ENCODE assay signal across 13 mouse cellular contexts in the genomic region with DNA sequence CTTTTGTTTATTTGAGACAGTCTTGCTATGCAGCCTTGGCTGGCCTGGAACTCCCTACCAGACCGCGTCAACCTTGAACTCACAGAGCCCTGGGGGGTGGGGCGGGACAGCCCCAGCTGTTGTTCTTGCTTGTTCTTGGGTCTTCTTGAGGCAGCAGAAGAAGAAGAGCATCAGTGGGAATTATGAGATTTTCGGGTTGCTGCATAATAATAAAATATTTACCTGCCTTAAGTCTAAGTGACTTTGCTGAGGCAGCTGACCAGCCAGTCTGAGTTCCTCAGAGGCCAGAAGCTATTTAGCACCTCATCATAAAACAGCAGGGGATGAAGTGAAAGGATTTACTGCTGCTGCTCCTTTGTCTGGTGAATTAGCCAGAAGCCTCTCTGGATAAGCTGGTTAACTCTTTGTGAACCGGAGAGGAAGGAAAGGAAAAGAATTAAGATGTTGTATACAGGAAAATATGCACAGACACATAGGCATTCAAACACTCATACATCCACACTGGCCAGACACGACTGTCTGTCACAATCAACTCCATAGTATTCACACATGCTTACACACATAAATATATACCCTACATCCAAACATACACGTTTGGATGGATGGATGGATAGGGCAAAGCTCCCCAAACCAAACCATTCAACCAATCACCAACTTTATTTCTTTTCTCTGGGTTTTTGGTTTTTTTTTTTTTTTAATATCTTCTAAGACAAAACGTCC. TPM values are rescaled to one million over a fixed set of nuclear protein-coding genes. Genes with fewer than 3 reads are reported as not detected.
A peak's percentile ranks its signal among the peaks of the same experiment; 100 is the strongest.
DNase-seq lines count a peak whose midpoint lies in the region; ATAC-seq and TF ChIP-seq lines count a peak whose summit lies in the region.
"Had no signal": no experiment of that assay in that cellular context is flagged by ENCODE, and none has a peak within 500 bp of the region (broad histone marks: within the 10 kb centered on the region; RNA-seq: fewer than 3 reads in every experiment).

No protein-coding gene starts in this region.

- H3K4me3 ChIP-seq in lung, postnatal 0 days (ENCODE audit: low read depth, low read length): no peak overlapping the region
- H3K4me3 ChIP-seq in limb, embryonic 12.5 days (replicated peaks): no peak overlapping the region
- H3K4me3 ChIP-seq in neural tube, embryonic 14.5 days (ENCODE audit: low read depth, low read length): no peak overlapping the region
- H3K4me3 ChIP-seq: embryonic facial prominence, embryonic 13.5 days; heart, embryonic 13.5 days had no signal

- no peak for ATAC-seq in lung, postnatal 0 days
- peak; percentile 73; the same call in 1 of the 2 replicates for ATAC-seq in limb, embryonic 12.5 days (ENCODE audit: insufficient number of reproducible peaks, insufficient read depth, low FRiP score, low TSS enrichment, low read depth)
- peak; percentile 76 for ATAC-seq in neural tube, embryonic 14.5 days (ENCODE audit: low read depth)
- no peak for ATAC-seq in megakaryocyte, adult 5-6 weeks (ENCODE audit: poor library complexity, severe bottlenecking)
- ATAC-seq: inflammation-experienced regulatory T-cells, adult 6 months had no signal

- no peak for TF ChIP-seq CTCF in lung, postnatal 0 days (IDR thresholded peaks at IDR 0.05)

- no peak overlapping the region for H3K4me2 ChIP-seq in lung, postnatal 0 days (replicated peaks; ENCODE audit: low read depth, low read length)
- H3K4me2 ChIP-seq in limb, embryonic 12.5 days: no peak overlapping the region
- no peak overlapping the region for H3K4me2 ChIP-seq in neural tube, embryonic 14.5 days (ENCODE audit: low read depth, low read length)
- H3K4me2 ChIP-seq: embryonic facial prominence, embryonic 13.5 days; heart, embryonic 13.5 days had no signal

- no peaks in the 10 kb centered on the region for H3K27me3 ChIP-seq in lung, postnatal 0 days (replicated peaks; ENCODE audit: insufficient read depth, low read length)
- H3K27me3 ChIP-seq in limb, embryonic 12.5 days: peaks cover 8% of the 10 kb centered on the region
- H3K27me3 ChIP-seq in neural tube, embryonic 14.5 days (ENCODE audit: control insufficient read depth, insufficient read depth, low read length): no peaks in the 10 kb centered on the region
- H3K27me3 ChIP-seq: embryonic facial prominence, embryonic 13.5 days; heart, embryonic 13.5 days had no signal

- no peak overlapping the region for H3K9ac ChIP-seq in lung, postnatal 0 days (replicated peaks; ENCODE audit: low read depth)
- H3K9ac ChIP-seq in limb, embryonic 12.5 days (replicated peaks): no peak overlapping the region
- H3K9ac ChIP-seq in neural tube, embryonic 14.5 days (replicated peaks; ENCODE audit: low read depth, low read length): no peak overlapping the region
- H3K9ac ChIP-seq: embryonic facial prominence, embryonic 13.5 days; heart, embryonic 13.5 days had no signal

- H3K36me3 ChIP-seq in lung, postnatal 0 days (ENCODE audit: insufficient read depth, low read length): no peaks in the 10 kb centered on the region
- peaks cover 9% of the 10 kb centered on the region; the same call in 1 of the 2 replicates for H3K36me3 ChIP-seq in limb, embryonic 12.5 days
- H3K36me3 ChIP-seq in neural tube, embryonic 14.5 days (ENCODE audit: control insufficient read depth, insufficient read depth, low read length): no peaks in the 10 kb centered on the region

- peak; percentile 23 for DNase-seq in lung, postnatal 0 days (ENCODE audit: low spot score)
- no peak for DNase-seq in lung, postnatal 14 days
- peak; percentile 76 for DNase-seq in embryo, embryonic 10.5 days (ENCODE audit: low spot score)
- no peak for DNase-seq in adrenal gland, adult 8-10 months
- DNase-seq in layer of hippocampus, postnatal 25 days (ENCODE audit: extremely low spot score in 1 of 2, low spot score in 1 of 2): no peak
- DNase-seq: lung, adult 18-20 months had no signal

- no peak overlapping the region for H3K27ac ChIP-seq in lung, postnatal 0 days (ENCODE audit: low read length)
- H3K27ac ChIP-seq in limb, embryonic 12.5 days: no peak overlapping the region
- no peak overlapping the region for H3K27ac ChIP-seq in neural tube, embryonic 14.5 days (ENCODE audit: low read depth, low read length)
- H3K27ac ChIP-seq: embryonic facial prominence, embryonic 13.5 days; heart, embryonic 13.5 days; stomach, postnatal 0 days had no signal

- H3K9me3 ChIP-seq in lung, postnatal 0 days (ENCODE audit: low read length): no peaks in the 10 kb centered on the region
- H3K9me3 ChIP-seq in limb, embryonic 12.5 days: no peaks in the 10 kb centered on the region
- H3K9me3 ChIP-seq in neural tube, embryonic 14.5 days (ENCODE audit: control insufficient read depth, low read length): no peaks in the 10 kb centered on the region
- H3K9me3 ChIP-seq: embryonic facial prominence, embryonic 13.5 days; heart, embryonic 13.5 days had no signal

- TF ChIP-seq EP300 in lung, postnatal 0 days (IDR thresholded peaks at IDR 0.05): no peak

- H3K4me1 ChIP-seq in lung, postnatal 0 days (ENCODE audit: insufficient read depth, low read depth, low read length): no peaks in the 10 kb centered on the region
- H3K4me1 ChIP-seq in limb, embryonic 12.5 days (replicated peaks): peaks cover 6% of the 10 kb centered on the region
- 0 out of 2 replicates have a peak, but pooled peaks cover 1% of the 10 kb centered on the region for H3K4me1 ChIP-seq in neural tube, embryonic 14.5 days (ENCODE audit: control insufficient read depth, insufficient read depth, low read length)
- H3K4me1 ChIP-seq: embryonic facial prominence, embryonic 13.5 days had no signal

- WGBS in lung, postnatal 0 days: 27% methylated on average over 8 of the region's 8 CpGs
- 6% methylated on average over 8 of the region's 8 CpGs for WGBS in limb, embryonic 12.5 days
- 2% methylated on average over 8 of the region's 8 CpGs for WGBS in neural tube, embryonic 14.5 days

RNA-seq across cellular contexts. Expression of a gene that starts 6.4 kb away (rescaled TPM):
- 46.0 and 48.8 TPM in 2 replicates for polyA plus RNA-seq in lung, postnatal 0 days (2015; fragmentation: Nextera tagmentation; extraction: Ambion mirVana)
- polyA plus RNA-seq in limb, embryonic 12.5 days (2016; fragmentation: Nextera tagmentation; extraction: Ambion mirVana): 44.7 and 45.9 TPM in 2 replicates
- 56.6 and 56.8 TPM in 2 replicates for polyA plus RNA-seq in neural tube, embryonic 14.5 days (2014; fragmentation: Nextera tagmentation; extraction: Ambion mirVana)
- 10 to 100 TPM; 17.3 to 26.2 (median 21.9) TPM for total RNA-seq in adrenal gland, adult 8-10 months (2022)
- 21.2 and 22.9 TPM in 2 replicates for total RNA-seq in megakaryocyte, adult 5-6 weeks (2015)
- total RNA-seq in megakaryocyte, adult 5-6 weeks (2017): 12.7 and 20.6 TPM in 2 replicates
- 10 to 100 TPM; 22.4 to 28.2 TPM for total RNA-seq in layer of hippocampus, postnatal 25 days (2021)

RNA-seq across cellular contexts. Expression of a gene that starts 15.7 kb away (rescaled TPM):
- polyA plus RNA-seq in lung, postnatal 0 days (2015; fragmentation: Nextera tagmentation; extraction: Ambion mirVana): not detected in 2 replicates
- polyA plus RNA-seq in limb, embryonic 12.5 days (2016; fragmentation: Nextera tagmentation; extraction: Ambion mirVana): not detected in 2 replicates
- polyA plus RNA-seq in neural tube, embryonic 14.5 days (2014; fragmentation: Nextera tagmentation; extraction: Ambion mirVana): not detected in 2 replicates
- total RNA-seq in adrenal gland, adult 8-10 months (2022): not detected
- not detected in 2 replicates for total RNA-seq in megakaryocyte, adult 5-6 weeks (2015)
- not detected in 2 replicates for total RNA-seq in megakaryocyte, adult 5-6 weeks (2017)
- total RNA-seq in layer of hippocampus, postnatal 25 days (2021): not detected
- polyA plus RNA-seq: embryonic facial prominence, embryonic 13.5 days; heart, embryonic 13.5 days; inflammation-experienced regulatory T-cells, adult 6 months; stomach, postnatal 0 days had no signal

RNA-seq across cellular contexts. Expression of a gene that starts 41.8 kb away (rescaled TPM):
- 11.9 and 14.5 TPM in 2 replicates for polyA plus RNA-seq in lung, postnatal 0 days (2015; fragmentation: Nextera tagmentation; extraction: Ambion mirVana)
- polyA plus RNA-seq in limb, embryonic 12.5 days (2016; fragmentation: Nextera tagmentation; extraction: Ambion mirVana): 0.20 and 0.26 TPM in 2 replicates
- 2.0 and 2.3 TPM in 2 replicates for polyA plus RNA-seq in neural tube, embryonic 14.5 days (2014; fragmentation: Nextera tagmentation; extraction: Ambion mirVana)
- total RNA-seq in adrenal gland, adult 8-10 months (2022): under 1 TPM; 0.31 to 1.00 (median 0.65) TPM
- total RNA-seq in megakaryocyte, adult 5-6 weeks (2015): not detected in 2 replicates
- not detected in 2 replicates for total RNA-seq in megakaryocyte, adult 5-6 weeks (2017)
- 1 to 10 TPM in 1 of 2 experiments, under 1 TPM in 1; 0.75 to 1.5 TPM for total RNA-seq in layer of hippocampus, postnatal 25 days (2021)
- polyA plus RNA-seq: heart, embryonic 13.5 days; inflammation-experienced regulatory T-cells, adult 6 months had no signal

Comparison
In these comparisons a context has a peak if more than half of its experiments do, and no peak if none do; other contexts are left out.
1. DNase-seq: peak in lung, postnatal 0 days (single experiment) and embryo, embryonic 10.5 days (single experiment); none in lung, postnatal 14 days (single experiment), adrenal gland, adult 8-10 months (single experiment) and layer of hippocampus, postnatal 25 days (0 of 2).
2. ATAC-seq: peak in limb, embryonic 12.5 days (single experiment) and neural tube, embryonic 14.5 days (single experiment); none in lung, postnatal 0 days (single experiment) and megakaryocyte, adult 5-6 weeks (single experiment).